Mouse (Mus musculus) embryo, embryonic 11.5 days (tissue): ENCODE measurements around the gene Gtpbp1.
A peak's percentile ranks its signal among the peaks of the same experiment; 100 is the strongest.

ENCODE experiments used
- DNase-seq: peaks from one replicate; pipeline ENCODE4 v3.0.0-alpha.2; 2012; ENCODE audit warnings: low read depth, low spot score

Gtpbp1 gene

DNA sequence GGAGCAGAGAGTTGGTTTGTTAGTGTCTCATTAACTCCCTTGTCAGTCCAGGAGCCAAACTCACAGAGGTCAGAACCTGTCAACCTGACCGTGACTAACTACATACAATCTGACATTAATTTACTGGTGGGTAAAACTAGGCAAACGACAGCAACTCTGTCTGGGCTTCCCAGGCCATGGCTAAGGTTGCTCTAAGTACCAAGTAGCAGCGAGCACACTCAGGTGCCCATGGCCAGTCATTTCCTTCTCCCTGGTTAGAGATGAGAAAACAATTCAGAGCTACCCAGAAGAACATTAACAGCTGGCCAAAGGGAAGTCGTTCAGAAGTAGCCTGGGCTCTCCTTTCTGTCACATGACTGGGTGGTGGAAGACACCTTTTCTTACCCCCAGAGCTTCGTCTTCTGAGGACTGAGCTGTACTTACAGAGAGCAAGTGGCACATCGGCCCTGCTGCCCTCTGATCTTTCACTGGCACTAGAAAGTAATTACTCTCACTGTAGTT, 5.5 kb upstream of the Gtpbp1 start:
- no peak for DNase-seq

DNA sequence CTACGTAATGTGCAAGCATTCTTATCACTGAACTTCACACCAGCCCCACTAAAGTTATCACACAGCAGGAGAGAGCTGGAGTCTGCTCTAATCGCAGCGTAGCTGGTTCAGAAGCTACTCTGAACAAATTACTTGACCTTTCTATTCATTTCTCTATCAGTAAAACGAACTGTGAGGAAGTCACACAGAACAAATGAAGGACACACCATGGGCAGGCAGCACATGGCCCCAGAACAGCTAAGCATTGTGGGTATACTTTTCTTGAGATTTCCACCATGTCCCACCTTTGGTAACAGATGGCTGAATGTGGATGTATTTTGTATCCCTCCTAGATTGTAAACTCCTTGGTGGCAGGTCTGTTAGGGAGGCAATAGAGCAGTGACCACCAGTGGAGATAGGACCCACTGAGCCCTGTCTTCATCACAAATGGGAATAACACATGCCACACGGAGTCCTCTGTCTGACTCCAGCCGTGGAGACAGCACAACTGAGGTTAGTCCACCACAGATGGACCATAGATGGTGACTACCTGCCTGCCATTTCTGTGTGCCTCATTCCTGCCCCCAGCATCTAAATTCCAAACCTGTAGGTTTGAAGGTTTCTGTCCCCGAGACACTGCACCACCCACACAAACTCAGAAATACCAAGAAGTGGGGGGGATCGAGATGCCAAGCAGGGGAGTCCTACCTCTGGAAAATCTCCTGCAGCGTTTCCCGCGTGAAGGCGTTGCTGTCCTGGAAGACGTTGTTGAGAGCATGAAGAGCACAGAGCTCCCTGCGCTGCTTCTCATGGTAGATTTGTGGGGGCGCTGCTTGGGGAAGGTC, 4.4 kb upstream of the Gtpbp1 start:
- DNase-seq = no peak

DNA sequence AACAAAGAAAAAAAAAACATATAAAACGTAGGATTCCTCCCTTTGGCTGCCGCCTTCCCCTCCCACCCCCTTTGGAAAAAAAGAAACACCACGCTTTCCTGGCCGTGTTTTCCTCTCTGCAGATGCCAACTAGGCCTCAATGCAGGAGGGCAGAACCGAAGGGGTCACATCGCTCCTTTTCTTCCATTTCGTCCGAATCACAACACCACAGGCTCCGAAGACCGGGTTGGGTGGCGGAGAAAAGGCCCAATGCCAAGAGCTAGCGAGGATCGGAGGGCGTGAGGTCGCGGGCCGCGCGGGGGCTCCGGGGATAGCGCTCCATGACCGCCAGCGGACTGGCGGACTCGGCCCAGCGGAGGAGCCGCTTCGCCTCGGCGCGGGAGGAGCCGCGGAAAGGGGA, 3.5 kb upstream of the Gtpbp1 start:
- DNase-seq = peak; percentile 16

DNA sequence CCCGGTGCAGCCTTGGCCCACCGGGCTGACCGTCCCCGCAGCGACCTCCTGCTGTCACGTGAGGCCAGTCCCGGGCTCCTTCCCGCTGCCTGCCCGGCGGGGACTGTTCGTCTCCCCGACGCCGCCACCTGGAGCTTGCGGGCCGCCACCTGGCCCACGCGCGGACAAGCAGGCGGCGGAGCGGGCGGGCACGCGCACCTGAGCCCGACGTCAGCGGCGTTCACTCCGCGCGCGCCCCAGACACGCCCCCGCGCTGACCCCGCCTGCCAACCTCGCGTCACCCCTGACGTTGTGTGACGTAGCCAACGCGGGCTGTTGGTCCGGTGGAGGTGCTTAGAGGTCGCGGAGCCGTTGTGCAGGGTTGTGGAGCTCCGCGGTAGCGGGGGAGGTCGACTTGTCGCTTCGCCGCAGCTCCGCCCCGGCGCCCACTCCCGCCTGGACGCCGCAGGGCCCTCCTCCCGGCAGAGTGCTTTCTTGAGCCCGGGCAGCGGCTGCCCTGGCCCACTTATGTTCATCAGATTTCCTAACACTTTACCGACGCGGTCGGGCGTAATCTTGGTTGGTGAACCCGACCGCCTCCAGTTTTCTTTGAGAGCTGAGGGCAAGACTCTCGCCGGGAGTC, 2.9 kb upstream of the Gtpbp1 start, which contains the start of gene Josd1:
Gene Josd1 (minus strand): TSS at position 274 of the 622 bp plus-strand sequence.
- DNase-seq = peak; percentile 90

DNA sequence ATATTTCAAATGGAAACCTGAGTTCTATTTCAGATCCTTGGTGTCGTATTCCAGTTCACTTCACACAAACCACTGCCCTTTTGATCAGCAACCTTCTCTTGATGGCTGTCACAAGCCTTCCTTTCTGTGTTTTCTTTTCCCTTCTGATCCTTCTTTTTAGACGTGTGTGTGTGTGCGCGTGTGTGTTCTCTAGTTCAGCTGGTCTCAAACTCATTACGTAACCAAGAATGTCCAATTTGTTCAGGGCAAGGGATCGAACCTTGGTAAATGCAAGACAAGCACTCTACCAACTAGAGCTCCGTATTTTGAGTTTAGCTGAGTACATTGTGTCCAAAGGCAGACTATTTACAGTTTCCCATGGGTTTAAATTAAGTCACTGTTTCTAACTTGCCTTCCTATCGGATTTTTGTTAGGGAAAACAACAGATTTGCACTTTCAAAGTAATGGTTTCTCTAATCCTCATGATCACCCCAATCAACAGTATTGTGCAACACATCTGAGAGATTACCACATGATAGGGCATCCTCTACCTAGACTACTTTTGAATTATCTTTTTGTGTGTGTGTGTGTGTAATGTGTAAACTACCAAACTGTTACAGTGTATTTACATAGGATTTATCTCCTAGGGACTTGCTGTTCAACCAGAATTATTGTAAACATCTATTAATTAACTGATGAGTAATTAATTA, 2.2 kb upstream of the Gtpbp1 start:
- DNase-seq = no peak

DNA sequence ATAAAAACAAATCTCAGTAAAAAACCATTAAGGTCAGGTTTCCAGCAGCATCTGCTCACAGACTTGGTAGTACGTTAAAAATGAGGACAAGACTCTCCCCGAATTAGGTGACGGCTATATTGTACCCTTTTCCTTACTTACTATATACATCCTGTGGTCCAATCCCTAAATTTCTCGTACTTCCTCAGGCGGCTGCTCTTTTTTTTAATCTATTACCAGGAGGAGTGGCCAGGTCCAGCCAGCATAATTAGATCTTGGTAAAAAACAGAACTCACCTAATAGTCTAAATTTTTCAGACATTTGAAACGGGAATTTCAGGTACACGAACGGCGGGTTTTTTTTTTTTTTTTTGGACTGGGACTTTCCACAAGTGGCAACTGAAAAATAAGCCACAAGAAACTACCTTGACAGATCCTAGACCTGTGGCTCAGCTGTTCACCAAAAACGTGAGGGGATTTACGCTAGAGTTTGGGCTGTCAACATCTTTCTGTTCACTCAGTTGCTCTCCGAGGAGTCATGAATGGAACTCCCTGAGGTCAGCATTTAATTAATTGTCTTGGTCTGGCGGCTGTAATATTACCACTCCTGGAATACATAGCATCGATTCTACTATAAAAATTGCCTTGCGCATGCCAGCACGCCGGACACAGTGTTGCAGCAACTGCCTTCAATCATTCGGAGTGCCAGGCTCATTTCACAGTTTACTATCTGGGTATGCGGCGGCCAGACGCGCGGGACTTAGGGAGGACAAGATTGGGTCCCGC, 801 bp upstream of the Gtpbp1 start:
- no peak for DNase-seq

DNA sequence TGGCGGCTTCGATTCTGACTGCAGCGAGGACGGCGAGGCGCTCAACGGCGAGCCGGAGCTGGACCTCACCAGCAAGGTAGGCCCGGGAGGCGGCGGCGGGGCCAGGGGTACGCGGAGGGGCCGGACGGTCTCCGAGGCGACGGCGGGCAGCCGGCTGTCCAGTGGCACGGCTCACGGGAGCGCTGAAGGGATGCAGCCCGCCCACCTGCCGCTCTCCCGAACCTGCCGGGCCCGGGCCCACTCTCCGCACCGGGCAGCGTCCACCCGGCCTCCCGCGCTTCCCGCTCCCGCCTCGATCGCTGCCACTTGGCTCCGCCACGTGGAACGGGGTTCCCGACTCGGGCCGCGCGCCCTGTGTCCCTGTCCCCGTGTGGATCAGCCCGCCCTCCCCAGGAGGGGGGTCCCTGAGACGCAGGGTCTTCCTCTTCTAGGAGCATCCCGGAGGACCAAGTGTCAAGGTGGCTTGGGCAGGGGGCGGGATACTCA, 421 bp downstream of the Gtpbp1 start:
- no peak for DNase-seq

DNA sequence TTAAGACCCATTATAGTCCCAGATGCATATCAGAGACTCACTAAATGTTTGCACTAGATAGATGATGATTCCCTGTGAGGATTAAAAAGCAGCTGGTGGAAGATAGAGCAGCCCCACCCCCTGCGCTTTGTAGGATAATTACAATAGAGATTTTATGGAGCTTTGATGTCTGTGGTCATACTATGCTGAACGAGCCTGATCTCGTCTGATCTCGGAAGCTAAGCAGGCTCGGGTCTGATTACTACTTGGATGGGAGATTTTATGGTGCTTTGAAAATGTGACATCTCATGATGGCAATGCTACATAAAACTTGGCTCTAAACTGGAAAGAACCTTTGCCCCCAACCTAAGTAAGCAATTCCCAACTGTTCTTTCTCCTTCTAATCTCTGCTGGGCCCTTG, 1.7 kb downstream of the Gtpbp1 start:
- DNase-seq = no peak

DNA sequence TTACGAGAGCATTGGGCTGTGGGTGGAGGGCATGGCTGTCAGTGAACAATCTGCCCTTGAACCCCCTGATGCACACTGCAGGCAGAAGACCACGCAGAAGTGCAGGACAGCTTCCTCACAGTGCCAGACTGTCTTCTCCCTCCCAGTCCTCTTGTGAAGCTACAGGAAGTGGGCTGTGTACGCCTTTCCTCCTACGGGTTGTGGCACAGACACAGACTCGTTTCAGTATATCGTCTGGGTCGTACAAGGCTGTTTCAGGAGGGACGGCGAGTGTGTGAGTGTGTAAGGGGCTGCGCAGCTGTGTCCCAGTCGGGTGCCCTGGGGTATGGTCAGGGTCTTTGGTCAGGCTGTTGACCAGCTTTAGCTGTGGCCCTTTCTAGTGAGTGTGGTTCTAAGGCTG, 3.1 kb downstream of the Gtpbp1 start:
- DNase-seq = no peak

DNA sequence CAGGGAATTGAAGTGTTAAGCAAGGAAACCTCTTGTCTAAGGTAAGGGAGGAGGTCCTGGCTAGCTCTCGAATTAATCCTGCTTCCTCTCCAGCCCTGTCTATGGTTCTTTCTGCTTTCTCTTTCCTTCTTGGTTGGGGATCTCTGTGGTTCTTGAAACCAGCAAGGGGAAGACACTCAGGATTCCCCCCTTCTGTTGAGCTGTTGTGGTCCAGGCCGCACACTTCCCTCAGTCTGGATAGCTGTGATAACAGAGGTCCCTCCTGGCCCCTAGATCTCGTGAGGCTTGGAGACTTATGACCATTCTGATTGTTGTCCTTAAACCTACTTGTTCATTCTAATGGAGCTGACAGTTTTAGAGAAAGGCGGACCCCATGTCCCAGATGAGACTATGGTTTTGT, 3.9 kb downstream of the Gtpbp1 start:
- no peak for DNase-seq

DNA sequence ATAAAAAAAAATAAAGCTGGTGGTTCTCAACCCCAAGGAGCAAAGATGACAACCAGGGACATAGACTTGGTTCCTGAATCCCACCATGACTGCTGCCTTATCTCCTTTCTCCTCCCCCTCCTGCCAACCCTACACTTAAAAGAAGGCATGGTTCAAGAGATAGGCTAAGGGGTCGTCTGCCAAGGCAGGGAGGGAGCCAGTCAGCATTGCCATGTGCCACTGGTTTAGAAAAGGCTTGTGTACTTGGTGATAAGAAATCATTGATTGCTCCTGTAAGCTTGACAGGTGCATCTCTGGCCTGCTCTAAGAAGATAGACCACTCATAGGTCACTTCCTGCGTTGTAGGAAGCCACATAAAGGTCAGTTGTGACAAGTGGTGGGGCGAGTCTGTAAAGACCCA, 4.9 kb downstream of the Gtpbp1 start:
- DNase-seq = no peak

DNA sequence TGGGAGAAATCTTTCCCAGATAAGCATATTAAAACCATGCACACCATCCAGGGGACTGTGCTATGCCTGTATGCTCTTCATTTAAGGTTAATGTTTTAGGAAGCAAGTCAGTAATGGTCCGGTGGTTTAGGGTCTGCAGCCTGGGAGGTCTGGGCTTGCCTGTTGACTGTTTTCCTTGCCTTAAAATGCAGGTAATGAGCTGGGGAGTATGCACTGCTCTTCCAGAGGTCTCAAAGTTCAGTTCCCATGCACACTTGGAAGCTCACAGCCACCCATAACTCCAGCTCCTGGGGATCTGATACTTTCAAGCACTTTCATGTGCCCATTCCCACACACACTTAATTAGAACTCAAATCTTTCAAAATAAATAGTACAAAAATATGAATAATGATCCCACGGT, 5.9 kb downstream of the Gtpbp1 start:
- no peak for DNase-seq

DNA sequence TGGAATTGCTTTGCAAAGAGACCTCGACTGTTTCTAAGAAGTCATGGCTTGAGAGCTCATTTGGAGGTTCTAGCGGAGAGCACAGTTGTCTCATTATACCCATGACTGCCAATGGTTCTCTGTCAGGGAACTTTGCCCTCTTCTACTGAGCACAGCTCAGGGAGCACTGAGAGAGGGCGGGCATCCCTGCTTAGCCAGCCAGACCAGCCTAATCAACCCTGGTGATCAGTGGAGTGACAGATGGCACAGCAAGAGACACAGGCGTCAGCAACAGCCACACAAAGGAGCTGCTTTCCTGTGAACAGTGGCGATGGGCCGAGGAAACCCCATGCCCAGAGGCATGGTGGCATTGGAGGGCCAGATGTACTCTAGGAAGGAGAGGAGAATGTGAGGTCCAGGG, 6.4 kb downstream of the Gtpbp1 start:
- no peak for DNase-seq

DNA sequence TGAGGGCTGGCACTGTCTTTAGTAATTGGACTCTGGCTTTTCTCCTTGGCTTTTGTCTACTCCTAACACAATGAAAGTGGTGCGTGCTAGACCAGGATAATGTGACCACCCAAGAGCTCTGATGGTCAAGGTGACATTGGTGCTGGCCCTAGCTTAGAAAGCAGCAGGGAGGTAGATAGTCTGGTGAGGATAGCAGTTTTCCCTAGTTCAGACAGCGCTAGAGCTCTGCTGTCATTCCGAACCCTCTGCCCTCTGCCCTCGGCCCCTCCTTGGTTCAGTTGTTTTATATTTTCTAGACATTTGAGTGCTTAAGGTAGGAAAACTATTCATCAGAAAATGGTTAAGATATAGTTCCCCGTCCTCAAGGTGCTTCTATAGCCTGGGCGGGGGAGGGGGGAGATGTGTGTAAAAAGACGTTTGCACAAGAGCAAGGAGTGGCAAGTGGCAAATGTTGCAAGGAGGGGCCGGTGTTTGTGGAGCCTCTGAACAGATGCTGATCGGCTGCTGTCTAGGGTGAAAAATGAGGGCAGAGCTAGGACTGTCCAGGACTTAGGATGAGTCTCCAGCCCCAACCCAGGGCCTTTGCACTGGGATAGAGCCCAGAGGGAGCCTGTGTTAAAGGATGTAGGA, 7.0 kb downstream of the Gtpbp1 start:
- DNase-seq = no peak

DNA sequence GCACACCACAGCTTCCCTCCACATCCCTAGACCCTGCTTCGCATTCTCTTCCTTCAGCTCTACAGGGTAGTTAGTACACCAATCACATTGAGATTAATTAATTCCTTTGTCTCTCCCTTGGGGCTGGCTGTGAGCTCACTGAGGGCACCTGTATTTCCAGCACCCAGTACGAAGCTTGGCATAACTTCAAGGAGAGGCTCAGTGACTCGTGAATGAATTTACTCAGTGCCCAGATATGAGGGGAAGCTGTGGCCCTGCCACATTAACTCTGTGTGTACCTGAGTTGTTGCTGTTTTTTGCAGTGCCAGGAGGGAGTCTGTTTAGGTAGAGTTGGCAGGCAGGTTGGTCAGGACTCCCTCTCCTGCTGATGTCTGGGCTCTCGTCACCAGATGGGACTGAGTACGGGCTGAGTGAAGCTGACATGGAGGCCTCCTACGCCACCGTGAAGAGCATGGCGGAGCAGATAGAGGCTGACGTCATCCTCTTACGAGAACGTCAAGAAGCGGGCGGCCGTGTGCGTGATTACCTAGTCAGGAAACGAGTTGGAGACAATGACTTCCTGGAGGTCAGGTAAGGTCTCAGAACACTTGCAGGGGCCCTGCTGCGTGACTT, 16.1 kb downstream of the Gtpbp1 start:
- no peak for DNase-seq

DNA sequence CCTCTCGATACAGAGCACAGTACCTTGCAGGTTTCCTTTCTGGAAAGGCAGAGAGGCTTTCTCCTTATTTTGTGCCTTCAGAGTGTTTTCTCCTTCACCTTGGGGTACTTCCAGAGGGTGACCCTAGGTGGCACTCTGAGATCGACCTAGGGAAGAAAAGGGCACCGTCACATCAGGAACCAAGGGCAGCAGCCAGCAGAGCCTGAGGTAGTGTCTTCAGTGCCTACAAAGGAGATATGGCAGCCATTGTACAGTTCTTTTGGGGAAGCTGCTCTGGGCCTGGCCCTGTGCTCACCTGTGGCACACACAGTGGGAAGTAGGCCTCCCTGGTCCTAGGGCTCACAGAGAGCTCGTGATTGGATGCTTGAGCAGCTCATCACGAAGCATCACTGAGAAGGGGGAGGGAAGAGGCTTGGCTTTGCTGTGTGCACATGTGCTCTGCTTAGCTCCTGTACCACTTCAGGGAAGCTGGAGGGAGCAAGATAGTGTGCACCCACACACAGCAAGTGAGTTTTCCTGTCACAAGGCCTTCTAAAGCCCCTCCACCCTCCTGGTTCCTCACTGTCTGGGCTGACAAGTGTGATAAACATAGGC, 17.7 kb downstream of the Gtpbp1 start:
- no peak for DNase-seq

DNA sequence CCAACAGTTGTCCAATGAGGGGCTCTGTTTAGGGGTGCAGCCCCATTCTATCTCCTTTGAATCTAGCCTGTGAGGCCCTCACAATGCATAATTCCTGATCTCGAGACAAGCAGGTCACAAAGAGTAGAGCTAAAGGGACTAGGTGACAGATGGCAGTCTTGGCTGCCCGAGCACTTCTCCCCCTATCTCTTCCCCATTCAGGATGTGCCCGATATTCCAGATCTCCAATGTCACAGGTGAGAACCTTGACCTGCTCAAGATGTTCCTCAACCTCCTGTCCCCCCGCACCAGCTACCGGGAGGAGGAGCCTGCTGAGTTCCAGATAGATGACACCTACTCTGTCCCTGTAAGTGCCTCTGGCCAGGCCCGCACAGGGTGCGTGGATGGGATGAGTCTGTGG, 25.0 kb downstream of the Gtpbp1 start:
- DNase-seq = no peak

DNA sequence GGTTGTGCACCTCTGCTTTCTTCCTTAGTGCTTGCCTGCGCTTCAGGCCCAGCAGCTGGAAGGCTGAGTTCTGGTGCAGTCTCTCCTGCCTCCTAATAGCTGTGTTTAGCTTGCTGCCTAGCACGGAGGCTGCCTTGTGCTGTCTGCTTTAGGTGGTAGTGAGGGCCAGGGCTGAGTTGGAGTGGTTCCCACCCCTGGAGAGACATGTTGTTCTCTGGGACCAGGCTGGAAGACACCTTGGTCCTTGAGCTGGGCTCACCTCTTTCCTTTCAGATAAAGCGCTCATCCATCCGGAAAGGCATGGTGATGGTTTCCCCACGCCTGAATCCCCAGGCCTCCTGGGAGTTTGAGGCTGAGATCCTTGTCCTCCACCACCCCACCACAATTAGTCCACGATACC, 26.1 kb downstream of the Gtpbp1 start:
- DNase-seq = no peak

DNA sequence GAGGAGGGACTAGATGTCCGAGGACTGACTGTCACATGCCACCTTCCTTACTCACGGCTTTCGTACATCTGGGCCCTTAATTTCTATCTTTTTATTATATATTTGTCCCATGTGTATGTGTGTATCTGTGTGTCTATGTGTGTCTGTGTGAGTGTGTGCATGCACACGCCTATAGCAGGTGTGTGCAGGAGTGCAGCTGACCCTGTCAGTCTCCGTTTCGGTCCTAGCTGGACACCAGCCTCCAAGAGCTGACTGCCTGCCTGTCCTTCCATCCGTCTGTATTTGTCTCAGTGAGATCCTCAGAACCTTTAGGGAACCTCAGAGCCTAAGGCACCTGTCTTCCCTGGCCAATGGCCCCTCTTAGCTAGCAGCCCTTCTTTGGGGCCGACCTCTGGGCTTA, 29.6 kb downstream of the Gtpbp1 start:
- DNase-seq = no peak

DNA sequence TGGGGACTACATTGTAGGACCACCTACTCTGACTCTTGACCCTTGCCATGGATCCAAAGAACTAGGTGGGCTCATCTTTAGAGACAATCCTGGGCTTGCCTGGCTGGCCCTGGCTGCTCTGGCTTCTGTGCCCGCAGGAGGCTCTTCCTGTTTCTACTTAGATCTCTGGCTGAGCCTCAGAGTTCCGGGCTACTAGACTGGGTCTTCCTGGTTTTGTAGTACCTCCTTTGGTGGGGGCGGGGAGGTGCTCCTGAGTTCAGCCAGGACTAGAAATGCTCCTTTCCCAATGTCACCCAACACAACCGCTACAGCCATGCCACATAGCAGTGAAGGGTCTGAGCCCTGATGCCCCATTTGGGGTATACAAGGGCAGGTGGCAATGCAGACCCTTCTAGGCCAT, 30.2 kb downstream of the Gtpbp1 start:
- no peak for DNase-seq
